Mouse (Mus musculus) bone marrow macrophage, adult 2 months (primary cell): Measurements from ENCODE around the gene Fmc1.

Source experiments
- CTCF ChIP-seq: IDR thresholded peaks from 2 replicates; pipeline ENCODE4 v1.5.1; 2012; ENCODE audit warnings: low read depth, mild to moderate bottlenecking, low read length, moderate library complexity
- POLR2A ChIP-seq: IDR thresholded peaks from 2 replicates; pipeline ENCODE4 v1.6.1; 2012; ENCODE audit warnings: mild to moderate bottlenecking, low read depth, low read length, borderline replicate concordance

GRCm38 (mm10) chr6:38535366-38535690, 2.0 kb downstream of the Fmc1 start:
- TF ChIP-seq CTCF (no peak), POLR2A (no peak)
